Mouse (Mus musculus) mammary gland, adult 2 months (tissue): ENCODE measurements around the gene Tfdp1. TPM values are rescaled to one million over a fixed set of nuclear protein-coding genes. Genes with fewer than 3 reads are reported as not detected.

ENCODE experiments used
- polyA plus RNA-seq: library from polyadenylated mRNA; depleted of rRNA; stranded (reverse); fragments of >200 nt; gene quantifications from 2 replicates; pipeline ENCODE4 v1.2.3, GENCODE M21; 2012; ENCODE audit warnings: low replicate concordance; rRNA removed

The Tfdp1 gene
- 22.0 and 39.2 TPM in 2 replicates for polyA plus RNA-seq

GRCm38 (mm10) chr8:13338255-13338860, at the start of gene Tfdp1:
TSS of gene Tfdp1 (plus strand) at chr8:13338751.

GRCm38 (mm10) chr8:13396725-13397124, 58.2 kb downstream of the Tfdp1 start, which contains the start of gene Atp4b:
TSS of gene Atp4b (minus strand) at chr8:13396825.

GRCm38 (mm10) chr8:13404666-13405131, 66.1 kb downstream of the Tfdp1 start, which contains the start of gene Grk1:
TSS of gene Grk1 (plus strand) at chr8:13405081.

Other genes with a start within 250 kb of the Tfdp1 start
- 21.4 and 25.1 TPM in 2 replicates for gene Pcid2, start 233.3 kb upstream of the Tfdp1 start, polyA plus RNA-seq
- 36.6 and 48.9 TPM in 2 replicates for gene Cul4a, start 233.1 kb upstream of the Tfdp1 start, polyA plus RNA-seq
- gene Lamp1, start 179.6 kb upstream of the Tfdp1 start, polyA plus RNA-seq = 448 and 578 TPM in 2 replicates
- gene Grtp1, start 138.1 kb upstream of the Tfdp1 start, polyA plus RNA-seq = 7.1 and 16.2 TPM in 2 replicates
- gene Adprhl1, start 84.6 kb upstream of the Tfdp1 start, polyA plus RNA-seq = 0.53 and 2.8 TPM in 2 replicates
- 17.8 and 34.9 TPM in 2 replicates for gene Dcun1d2, start 50.6 kb upstream of the Tfdp1 start, polyA plus RNA-seq
- gene Tmco3, start 50.6 kb upstream of the Tfdp1 start, polyA plus RNA-seq = 26.0 and 41.1 TPM in 2 replicates
- gene Atp4b, start 58.1 kb downstream of the Tfdp1 start, polyA plus RNA-seq = 0.82 and 1.3 TPM in 2 replicates
- gene Grk1, start 66.3 kb downstream of the Tfdp1 start, polyA plus RNA-seq = 0.01 TPM in 1 of 2 replicates, not detected in the other
- gene Tmem255b, start 96.4 kb downstream of the Tfdp1 start, polyA plus RNA-seq = 15.5 and 19.5 TPM in 2 replicates
- 194 and 224 TPM in 2 replicates for gene Gas6, start 155.7 kb downstream of the Tfdp1 start, polyA plus RNA-seq
- 0.13 TPM in 1 of 2 replicates, not detected in the other for gene 1700029H14Rik, start 223.7 kb downstream of the Tfdp1 start, polyA plus RNA-seq